Mouse (Mus musculus) common myeloid progenitor, adult 5-6 weeks (primary cell): ENCODE measurements around the gene Reg4. TPM values are rescaled to one million over a fixed set of nuclear protein-coding genes. Genes with fewer than 3 reads are reported as not detected.
A peak's percentile ranks its signal among the peaks of the same experiment; 100 is the strongest.

ENCODE experiments used
- ATAC-seq: replicated peaks from 2 replicates; pipeline ENCODE4 v1.8.0; 2016; ENCODE audit warnings: low read depth, mild to moderate bottlenecking, moderate TSS enrichment, inconsistent platforms; ENCODE audit not compliant: poor library complexity, severe bottlenecking
- total RNA-seq: library from RNA; stranded (forward); fragments of 200-1000, 187-1606 nt; gene quantifications from 2 replicates; pipeline ENCODE4 v1.2.3, GENCODE M21; 2017

The Reg4 gene
- total RNA-seq: not detected in 2 replicates

DNA sequence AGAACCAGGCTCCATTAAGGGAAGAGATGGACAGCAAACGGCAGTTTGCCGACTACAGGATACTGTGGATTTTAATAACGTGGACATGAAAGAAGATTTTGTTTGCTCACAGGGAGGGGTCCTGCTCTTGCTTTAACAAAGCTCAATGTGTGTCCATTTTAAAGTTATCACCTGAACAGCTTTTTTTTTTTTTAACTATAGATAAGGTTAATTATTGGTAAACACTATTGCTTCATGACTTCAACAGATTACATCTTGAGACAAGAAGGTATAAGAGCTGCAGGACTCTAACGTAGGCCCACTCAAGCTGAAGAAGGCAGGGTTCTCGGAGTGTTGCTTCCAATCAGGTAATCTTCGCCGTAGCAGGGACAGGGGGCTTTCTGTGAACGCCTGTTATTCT lies at the start of gene Reg4:
TSS of gene Reg4 (plus strand) at position 301 of the 400 bp plus-strand sequence.
- no peak for ATAC-seq

GRCm38 (mm10) chr3:98178340-98178739 lies 43.6 kb upstream of the Reg4 start:
- no peak for ATAC-seq

DNA sequence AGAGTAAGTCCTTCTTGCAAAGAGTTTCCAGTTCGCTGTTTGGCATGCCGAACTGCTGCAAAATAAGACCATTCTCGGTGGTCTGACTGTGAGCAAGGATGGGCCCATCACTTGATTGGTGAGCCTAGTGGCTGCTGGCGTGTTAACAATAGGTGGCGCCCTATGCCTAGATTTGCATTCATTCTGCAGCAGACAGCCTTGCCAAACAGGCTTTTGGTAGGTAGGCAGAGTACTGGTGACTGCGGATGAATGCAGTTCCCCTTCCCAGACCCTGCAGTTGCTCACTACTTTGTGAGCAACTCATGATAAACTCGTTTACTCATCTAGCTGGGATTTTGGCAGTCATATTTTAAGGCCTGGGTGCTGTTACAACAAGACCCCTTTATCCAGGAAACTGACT lies 41.2 kb upstream of the Reg4 start:
- peak; percentile 93 for ATAC-seq

DNA sequence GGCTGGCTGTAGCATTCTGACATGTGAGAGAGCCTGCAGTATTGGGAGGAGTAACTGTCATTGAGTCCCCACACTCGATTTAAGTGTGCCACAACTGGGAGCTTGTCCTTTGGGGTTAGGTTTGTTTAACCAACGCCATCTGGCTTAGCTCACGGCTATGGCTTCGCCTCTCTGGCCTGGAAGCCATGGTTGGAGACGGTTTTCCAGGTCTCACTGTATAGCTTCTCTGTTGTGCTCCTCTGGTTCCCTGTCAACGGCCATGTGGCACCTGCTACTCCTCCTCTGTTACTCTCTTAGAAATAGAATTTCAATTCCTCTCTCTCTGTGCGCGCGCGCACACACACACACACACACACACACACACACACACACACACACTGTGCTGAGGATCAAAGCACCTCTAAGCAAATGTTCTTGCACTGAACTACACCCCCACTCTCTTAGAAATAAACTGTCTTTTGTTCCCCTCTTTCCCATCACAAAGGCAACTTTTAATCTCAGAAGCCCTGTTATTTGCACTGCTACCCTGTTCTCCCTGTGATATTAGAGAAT lies 36.7 kb upstream of the Reg4 start:
- no peak for ATAC-seq

DNA sequence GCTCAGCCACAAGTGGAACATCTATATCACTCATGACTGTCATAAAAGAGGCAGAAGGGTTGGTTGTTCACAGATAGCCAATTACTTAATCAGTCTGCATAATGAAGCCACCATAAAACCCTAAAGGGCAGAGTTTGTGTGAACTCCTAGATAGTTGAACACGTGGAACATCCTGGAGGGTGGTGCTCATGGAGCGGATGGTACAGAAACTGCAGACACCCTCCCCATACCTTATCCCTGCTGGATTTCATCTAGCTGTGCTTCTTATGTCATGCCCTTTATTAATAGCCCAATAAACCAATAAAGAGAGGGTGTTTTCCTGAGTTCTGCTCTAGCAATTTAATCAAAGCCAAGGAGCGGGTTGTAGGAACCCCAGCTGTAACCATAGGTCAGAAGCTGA lies 34.2 kb upstream of the Reg4 start:
- ATAC-seq: no peak

DNA sequence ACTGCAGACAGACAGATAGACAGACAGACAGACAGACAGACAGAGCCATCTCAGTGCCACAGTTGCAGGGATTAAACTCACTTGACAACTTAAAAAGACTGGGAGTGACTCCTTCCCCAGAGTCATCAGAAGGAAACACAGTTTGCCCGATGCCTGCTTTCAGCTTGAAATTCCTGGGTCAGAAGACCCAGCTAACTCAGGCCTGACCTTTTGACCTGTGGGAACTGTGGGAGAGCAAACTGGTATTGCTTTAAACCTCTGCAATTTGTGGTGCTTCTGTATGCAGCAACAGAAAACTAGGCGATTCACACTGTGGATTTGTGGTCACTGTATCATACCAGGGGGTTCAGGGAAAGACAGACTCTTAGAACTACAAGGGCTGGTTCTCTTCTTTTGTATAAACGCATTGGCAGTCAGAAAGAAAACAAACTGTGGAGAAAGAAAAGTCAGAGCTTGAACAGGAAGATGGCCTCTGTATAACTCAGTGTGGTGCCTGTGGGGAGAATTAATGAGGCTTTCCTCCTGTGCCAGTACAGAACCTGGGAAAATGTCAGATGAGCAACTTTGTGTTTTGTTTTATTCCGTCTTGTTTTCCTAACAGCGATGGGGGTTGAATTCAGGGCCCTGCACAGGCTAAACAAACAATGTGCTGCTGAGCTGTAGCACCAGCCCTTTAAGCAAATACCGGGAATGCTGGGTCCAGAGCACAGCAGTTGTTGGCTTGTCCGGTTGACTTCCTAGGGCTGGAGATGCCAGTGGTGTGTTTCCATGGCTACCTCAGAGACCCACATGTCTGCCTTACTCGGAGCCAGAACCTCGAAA lies 24.0 kb upstream of the Reg4 start:
- no peak for ATAC-seq

DNA sequence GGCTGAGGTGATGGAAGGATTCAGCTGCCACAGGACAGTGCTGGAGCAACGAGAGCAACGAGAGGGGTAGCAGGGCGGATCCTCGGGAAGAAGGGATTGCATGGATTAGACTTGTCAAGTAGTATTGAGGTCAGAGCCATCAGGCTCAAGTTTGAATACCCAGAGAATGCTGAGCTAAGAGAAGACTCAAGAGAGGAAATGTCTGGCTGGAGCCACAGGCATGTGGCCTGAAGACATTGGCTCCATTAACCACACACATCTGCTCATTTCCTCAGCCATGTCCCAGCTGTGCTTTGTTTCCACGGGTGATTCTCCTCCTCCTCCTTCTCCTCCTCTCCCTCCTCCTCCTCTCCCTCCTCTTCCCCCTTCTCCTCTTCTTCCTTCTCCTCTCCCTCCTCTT lies 22.2 kb upstream of the Reg4 start:
- ATAC-seq: peak; percentile 75

- peak; percentile 58 for ATAC-seq
Observed at GRCm38 (mm10) chr3:98203282-98203681, 18.7 kb upstream of the Reg4 start.

GRCm38 (mm10) chr3:98206977-98207376 lies 15.0 kb upstream of the Reg4 start:
- no peak for ATAC-seq

DNA sequence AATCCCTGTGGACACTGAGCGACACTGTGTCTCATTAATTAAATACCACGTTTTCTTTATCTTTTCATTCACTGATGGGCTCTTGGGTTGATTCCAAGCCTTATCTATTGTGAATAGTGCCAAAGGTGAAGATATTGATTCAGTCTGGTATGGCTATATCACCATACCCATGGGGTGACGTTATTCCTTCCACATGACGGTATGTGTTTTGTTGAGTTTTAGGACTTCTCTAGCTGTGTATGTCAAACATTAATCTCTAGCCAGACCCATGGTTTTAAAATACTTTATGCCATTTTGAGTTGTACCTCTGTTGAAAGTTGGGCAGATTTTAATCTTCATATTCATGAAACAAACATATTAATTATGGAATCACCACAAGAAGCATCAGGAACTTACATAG lies 12.8 kb upstream of the Reg4 start:
- no peak for ATAC-seq

- no peak for ATAC-seq
Observed at GRCm38 (mm10) chr3:98210860-98211259, 11.1 kb upstream of the Reg4 start.

DNA sequence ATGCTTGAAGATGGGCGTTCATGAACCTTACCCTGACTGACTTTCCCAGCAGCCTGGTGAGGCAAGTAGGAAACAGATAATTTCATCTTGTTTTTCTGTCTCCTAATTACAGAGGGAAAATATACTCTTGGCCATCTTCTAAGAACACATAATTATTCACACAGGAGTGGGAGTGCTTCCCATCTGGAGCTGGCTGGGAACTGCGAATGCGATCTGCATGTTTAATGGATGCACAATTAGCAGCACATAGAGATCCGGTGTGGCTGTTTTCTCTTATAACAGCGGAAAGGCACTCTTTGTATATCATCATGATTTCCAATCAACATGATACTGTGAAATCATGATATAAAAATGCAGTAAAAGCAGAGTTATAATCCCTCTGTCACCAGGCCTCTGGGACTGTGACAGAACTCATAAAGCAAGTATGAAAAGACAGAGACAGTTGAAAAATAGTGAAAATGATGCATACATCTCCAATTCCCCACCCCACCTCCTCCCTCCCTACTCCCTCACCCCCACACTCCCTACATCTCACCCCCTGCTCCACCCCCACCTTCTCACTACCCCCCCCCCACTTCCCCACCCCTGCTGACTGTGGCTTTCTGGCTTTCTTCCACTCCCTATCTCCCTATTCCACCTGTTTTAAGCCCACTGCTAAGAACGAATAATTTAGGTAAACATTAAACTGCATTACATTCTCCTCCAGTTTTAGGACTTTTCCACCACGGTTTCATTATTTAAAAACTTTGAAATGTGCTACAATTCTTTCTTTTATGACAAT lies 10.5 kb upstream of the Reg4 start:
- ATAC-seq: peak; percentile 62

- ATAC-seq: no peak
Observed at GRCm38 (mm10) chr3:98216296-98216695, 5.7 kb upstream of the Reg4 start.

DNA sequence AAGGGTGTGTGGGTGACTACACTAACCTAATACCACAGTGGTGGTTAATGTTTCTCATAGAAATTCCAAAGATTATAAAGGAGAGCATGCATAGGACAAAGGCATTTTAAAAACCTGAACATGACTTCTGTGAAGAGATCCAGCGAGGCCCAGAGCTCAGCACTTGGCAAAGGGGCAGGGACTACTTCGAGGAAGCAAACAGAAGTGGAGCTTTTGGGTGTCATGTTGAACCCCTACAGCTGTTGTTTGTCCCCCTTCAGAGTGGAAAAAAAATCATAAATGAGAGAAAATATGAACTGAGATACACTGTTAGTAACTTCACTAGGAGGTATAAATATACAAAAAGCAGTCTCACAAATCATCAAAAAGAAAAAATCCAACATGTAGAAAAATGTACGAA lies 1.3 kb downstream of the Reg4 start:
- ATAC-seq: no peak

GRCm38 (mm10) chr3:98223783-98224580 lies 2.0 kb downstream of the Reg4 start:
- 0 out of 2 replicates have a peak, but pooled peaks have one; percentile 40 for ATAC-seq

GRCm38 (mm10) chr3:98224975-98225374 lies 3.0 kb downstream of the Reg4 start:
- no peak for ATAC-seq

DNA sequence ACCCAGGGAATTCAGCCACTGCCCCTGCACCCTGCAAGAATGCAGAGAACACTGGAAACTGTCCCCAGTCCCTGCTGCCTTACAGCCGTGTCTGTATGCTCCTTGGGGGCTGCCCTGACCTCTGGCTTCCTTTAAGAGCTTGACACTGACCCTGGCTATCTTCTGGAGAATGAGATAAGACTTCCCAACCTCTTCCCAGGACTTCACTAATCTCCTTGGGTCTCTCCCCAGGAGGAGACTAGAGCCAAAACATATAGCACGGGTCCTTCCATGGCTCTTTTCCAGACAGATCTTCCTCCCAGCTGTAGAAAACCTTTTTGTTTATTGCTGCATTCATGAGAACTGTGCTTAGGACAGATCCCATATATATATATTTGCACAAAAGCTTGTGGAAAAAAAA lies 3.8 kb downstream of the Reg4 start:
- ATAC-seq: no peak

DNA sequence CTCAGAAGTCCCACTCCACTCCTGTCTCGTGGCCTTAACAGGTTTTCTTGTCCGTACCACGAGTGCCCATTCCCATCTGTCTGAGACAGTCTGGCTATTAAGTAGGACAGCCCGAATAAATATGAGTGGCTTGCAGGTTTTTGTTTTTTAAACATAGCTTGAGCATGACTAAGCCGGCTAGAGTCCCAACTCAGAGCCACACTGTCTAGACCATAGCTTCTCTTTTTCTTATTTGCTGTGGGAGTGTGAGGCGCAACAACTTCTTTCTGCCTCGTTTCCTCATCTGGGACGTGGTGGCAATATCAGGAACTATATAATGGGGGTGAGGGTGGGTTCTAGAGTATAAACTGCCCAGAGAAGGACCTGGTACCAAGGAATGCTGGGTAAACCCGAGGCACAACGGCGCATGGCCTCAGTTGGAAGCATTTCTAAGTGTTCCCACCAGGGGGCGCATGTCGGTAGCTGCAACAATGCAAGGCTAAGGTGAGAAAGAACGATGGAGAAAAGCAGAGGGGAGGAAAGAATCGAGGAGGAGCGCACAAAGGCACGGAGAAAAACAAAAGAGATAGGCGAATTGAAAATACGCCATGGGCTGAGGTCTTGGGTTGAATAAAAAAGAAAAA lies 5.1 kb downstream of the Reg4 start:
- peak; percentile 97 for ATAC-seq

DNA sequence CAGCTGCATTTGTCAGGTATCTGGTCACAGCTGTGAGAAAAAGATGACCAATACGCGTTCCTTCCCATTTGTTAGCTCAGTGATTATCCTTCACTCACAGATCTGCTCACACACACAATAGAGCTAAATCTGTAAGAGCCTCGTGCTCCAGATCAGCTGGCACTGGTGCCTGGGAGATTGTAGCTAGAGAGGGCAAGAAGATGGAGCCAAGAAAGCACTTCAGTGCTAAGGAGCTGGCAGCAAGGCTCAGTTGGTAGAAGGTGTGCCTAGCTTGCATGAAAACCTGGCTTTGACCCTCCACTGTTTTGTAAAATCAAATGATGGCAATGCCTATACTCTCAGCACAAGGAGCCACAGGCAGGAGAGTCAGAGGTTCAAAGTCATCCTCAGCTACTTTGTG lies 5.8 kb downstream of the Reg4 start:
- no peak for ATAC-seq

DNA sequence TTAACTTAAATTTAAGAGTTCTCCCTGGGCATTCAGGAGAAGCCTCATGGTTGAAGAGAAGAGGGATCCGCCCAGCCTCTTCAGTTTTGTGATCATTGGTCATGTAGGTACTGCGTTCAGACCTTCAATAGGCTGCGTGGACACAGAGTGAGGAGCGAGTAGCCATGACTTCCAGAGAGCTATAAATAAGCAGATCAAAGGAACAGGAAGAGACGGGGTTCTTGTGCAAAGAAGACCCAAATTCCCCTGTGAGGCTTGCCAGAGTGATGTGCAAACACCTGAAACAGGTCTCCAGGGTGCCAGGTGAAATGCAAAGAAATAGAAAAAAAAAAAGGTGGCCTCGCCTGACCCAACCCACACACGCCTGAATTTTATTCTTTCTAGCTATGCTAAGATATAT lies 8.0 kb downstream of the Reg4 start:
- ATAC-seq: no peak
